Mouse (Mus musculus) frontal cortex, postnatal 25 days (tissue): Measurements from ENCODE around the gene Gsk3b.
"Not testable (repeated sequence)": the region's sequence is repeated elsewhere in the genome, so short reads cannot be mapped to it uniquely, and the experiment has no call there.

ENCODE experiments used
- DNase-seq, 2 experiments: peaks; one replicate each; pipeline ENCODE4 v3.0.0; 2022; ENCODE audit warnings: low spot score in 2 of 2

The Gsk3b gene

DNA sequence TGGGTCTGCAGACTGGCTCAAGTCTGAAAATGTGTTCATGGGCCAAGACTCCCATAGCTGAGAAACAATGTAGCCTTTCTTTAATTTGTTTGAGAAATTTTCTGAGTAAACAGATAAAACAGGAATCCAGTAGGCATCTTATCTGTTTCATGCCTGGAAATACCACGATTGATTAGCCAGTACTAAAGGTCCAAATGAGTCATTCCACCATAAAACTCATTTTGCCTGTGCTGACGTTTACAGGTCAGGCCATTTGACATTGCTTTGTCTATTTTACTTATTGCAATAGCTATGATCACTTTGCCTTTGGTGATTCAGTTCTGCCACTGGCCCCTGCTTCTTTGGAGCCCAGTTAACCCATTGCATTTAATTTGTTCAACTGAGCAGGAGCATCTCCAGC, 11.8 kb downstream of the Gsk3b start:
- no peak for DNase-seq

- no peak for DNase-seq
These were observed 16.7 kb downstream of the Gsk3b start for GRCm38 (mm10) chr16:38105453-38105852.

- DNase-seq: no peak
These were observed 17.7 kb downstream of the Gsk3b start for GRCm38 (mm10) chr16:38106542-38106941.

DNA sequence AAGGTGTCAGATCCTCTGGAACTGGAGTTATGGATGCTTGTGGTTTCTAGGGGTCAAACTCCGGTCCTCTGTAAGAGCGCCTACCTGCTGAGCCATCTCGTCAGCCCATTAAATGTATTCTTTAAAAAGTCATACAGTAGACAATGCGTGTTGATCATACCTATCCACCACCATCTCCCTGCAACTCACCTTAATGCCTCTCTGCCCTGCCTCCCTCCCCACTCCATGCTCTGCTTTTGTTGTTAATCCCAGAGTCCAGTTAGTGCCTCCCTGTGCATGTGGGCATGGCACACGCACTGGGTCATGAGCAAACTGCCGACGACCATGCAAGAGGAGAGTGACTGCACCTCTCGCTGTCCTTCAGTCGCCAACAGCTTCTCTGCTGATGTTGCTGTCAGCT, 21.2 kb downstream of the Gsk3b start:
- no peak for DNase-seq

GRCm38 (mm10) chr16:38110575-38110974, 21.8 kb downstream of the Gsk3b start:
- no peak for DNase-seq

- no peak for DNase-seq
These were observed 25.3 kb downstream of the Gsk3b start for GRCm38 (mm10) chr16:38114074-38114473.

DNA sequence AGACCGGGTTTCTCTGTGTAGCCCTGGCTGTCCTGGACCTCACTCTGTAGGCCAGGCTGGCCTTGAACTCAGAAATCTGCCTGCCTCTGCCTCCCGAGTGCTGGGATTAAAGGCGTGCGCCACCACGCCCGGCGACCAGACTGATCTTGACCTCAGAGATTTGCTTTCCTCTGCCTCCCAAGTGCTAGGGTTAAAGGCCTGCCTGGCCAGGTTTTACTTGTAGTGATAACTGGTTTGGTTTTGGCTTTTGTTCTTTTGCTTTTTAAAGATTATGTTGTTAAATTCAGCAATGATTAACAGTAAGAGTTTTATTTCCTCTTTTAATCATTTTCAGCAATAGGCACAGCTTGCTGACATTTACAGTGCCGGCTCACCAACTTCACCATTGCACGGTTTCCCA, 29.1 kb downstream of the Gsk3b start:
- not testable (repeated sequence) for DNase-seq

- DNase-seq: no peak
These were observed 29.9 kb downstream of the Gsk3b start for GRCm38 (mm10) chr16:38118723-38119122.

- no peak for DNase-seq
These were observed 30.5 kb downstream of the Gsk3b start for GRCm38 (mm10) chr16:38119286-38119685.

GRCm38 (mm10) chr16:38129171-38129570, 40.4 kb downstream of the Gsk3b start:
- no peak for DNase-seq

DNA sequence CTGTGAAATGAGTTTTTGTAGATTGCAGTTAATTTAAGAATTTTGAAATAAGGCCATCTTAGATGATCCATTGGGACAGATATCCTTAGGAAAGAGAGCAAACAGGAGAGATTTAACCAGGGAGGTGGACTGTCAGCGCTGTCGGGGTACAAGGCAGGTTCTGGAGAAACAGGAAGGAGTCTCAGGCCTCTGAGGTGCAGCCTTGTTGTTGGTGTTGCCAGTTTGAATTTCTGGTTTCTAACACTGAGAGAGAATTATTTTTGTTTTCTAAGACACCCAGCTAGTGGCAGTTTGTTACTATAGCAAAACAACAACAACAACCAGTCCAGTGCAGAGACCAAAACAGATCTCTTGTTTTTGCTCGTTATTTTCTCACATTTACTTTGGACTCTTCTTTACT, 42.2 kb downstream of the Gsk3b start:
- no peak for DNase-seq

GRCm38 (mm10) chr16:38131756-38132155, 43.0 kb downstream of the Gsk3b start:
- no peak for DNase-seq

DNA sequence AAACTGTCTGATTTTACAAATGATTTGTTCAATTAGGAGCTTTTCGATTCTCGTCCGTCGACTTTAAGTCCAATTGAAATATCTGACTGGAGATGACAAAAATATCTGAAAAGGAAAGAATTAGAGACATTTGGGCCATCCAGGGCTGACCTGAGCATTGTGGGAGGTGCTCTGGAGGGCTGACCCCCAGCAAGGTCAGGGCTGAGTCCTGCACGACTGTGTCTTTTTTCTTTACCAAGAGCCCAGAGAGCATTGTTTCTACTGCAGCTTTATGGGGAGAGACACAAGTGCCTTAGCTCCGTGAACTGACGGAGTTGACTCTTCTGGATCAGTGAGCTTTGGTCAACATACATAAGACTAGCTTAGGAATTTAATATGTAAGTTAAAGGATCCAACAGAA, 43.4 kb downstream of the Gsk3b start:
- no peak for DNase-seq

GRCm38 (mm10) chr16:38137296-38137695, 48.5 kb downstream of the Gsk3b start:
- DNase-seq: no peak

DNA sequence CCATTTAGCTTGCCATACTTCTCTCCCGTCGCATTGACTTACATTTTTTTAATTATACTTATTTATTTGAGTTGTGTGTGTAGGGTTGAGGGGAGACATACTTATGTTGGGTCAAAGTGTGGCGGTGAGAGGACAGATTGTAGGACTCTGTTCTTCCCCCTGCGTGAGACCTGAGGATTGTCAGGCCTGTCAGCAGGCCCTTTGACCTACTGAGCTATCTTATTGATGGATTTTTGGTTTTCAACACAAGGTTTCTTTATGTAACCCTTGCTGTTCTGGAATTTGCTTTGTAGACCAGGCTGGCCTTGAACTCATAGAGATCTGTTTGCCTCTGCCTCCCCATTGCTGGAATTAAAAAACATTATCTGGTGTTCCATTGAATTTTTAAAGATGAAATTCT, 56.1 kb downstream of the Gsk3b start:
- no peak for DNase-seq

GRCm38 (mm10) chr16:38150555-38150954, 61.8 kb downstream of the Gsk3b start:
- DNase-seq: no peak

- DNase-seq: no peak
These were observed 69.2 kb downstream of the Gsk3b start for GRCm38 (mm10) chr16:38157854-38158622.

DNA sequence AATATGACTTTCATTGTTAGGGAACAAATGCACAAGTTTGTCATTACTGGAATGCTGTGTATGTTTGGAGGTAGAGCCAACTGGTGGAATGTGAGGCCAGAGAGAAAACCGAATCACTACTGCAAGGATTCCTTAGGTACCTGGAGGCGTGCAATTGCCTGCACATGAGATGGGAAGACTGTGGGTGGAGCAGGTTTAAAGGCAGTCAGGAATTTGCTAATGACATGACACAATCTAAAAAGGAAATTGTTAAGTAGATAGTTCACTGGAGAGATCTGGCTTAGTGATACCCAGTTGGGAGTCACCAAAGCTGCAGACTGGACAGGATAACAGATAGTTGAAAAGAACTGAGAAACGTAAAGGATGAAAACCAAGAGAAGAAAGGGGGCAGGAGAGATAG, 73.2 kb downstream of the Gsk3b start:
- DNase-seq: no peak

DNA sequence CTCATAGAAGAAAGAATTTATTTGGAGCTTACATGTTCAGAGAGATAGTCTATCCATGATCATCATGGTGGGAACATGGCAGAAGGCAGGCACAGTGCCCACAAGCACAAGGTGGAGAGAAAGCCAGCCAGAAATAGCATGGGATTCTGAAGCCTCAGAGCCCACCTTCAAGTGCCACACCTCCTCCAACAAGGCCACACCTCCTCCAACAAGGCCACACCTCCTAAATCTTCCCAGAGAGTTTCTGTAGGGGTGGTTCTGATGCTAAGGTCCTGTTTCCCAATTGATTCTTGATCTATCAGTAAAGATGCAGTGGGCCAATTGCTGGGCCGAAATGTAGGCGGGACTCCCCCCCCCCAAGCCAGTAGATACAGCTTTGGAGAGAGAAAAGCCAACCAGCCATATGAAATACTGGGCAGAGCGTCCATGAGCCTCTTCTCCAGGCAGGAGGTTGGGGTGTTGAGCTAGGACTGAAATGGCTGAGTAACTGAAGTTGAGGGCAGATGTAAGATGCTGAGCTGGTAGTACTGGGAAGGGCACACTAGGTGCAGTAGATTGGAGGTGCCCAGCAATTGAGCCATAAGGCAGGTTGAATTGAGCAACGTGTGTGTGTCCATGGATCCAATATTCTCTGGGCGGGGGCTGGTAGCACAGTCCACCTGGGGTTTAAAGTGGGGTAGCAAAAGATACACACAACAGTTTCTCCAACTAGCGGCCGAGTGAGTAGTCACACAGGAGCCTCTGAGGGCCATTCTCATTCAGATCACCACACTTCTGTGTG, 76.2 kb downstream of the Gsk3b start:
- no peak for DNase-seq

GRCm38 (mm10) chr16:38168971-38169370, 80.2 kb downstream of the Gsk3b start:
- DNase-seq: no peak

GRCm38 (mm10) chr16:38179150-38179549, 90.3 kb downstream of the Gsk3b start:
- DNase-seq: no peak

GRCm38 (mm10) chr16:38181421-38181820, 92.6 kb downstream of the Gsk3b start:
- no peak for DNase-seq

GRCm38 (mm10) chr16:38184657-38185269, 96.0 kb downstream of the Gsk3b start:
- DNase-seq: no peak
